Comparison of ENCODE assay signal across 24 mouse cellular contexts in genomic region chr10:75688598-75688997, GRCm38 (mm10).
"Had no signal": no experiment of that assay in that cellular context is flagged by ENCODE, and none has a peak within 500 bp of the region (broad histone marks: within the 10 kb centered on the region; RNA-seq: fewer than 3 reads in every experiment).

No protein-coding gene starts in this region.

- H3K27ac ChIP-seq: gastrocnemius, adult 2 months; heart, adult 2 months; hindbrain, embryonic 10.5 days; hindbrain, embryonic 12.5 days; hindbrain, embryonic 14.5 days; intestine, embryonic 15.5 days; layer of hippocampus, adult 2 months; left cerebral cortex, adult 2 months; limb, embryonic 10.5 days; limb, embryonic 12.5 days; liver, embryonic 13.5 days; liver, embryonic 15.5 days had no signal

- H3K4me3 ChIP-seq: gastrocnemius, adult 2 months; heart, adult 2 months; heart, embryonic 12.5 days; hindbrain, embryonic 10.5 days; hindbrain, embryonic 12.5 days; intestine, embryonic 15.5 days; layer of hippocampus, adult 2 months; left cerebral cortex, adult 2 months; limb, embryonic 10.5 days; limb, embryonic 12.5 days; liver, embryonic 13.5 days; liver, embryonic 15.5 days had no signal

- H3K4me1 ChIP-seq: intestine, embryonic 15.5 days; limb, embryonic 10.5 days had no signal

- DNase-seq: gastrocnemius, adult 2 months; gastrocnemius, postnatal 10 days; gastrocnemius, postnatal 25 days; heart, adult 2 months; heart, postnatal 10 days; heart, postnatal 4 days; kidney, adult 18-20 months; kidney, adult 8-10 months; kidney, postnatal 10 days; kidney, postnatal 25 days; kidney, postnatal 4 days; liver, embryonic 13.5 days had no signal

- H3K9ac ChIP-seq: heart, embryonic 12.5 days; hindbrain, embryonic 12.5 days; hindbrain, embryonic 14.5 days; intestine, embryonic 15.5 days; limb, embryonic 12.5 days; liver, embryonic 13.5 days; liver, embryonic 15.5 days had no signal

- H3K9me3 ChIP-seq: heart, embryonic 12.5 days; hindbrain, embryonic 10.5 days; hindbrain, embryonic 12.5 days; intestine, embryonic 15.5 days; limb, embryonic 10.5 days; limb, embryonic 12.5 days; liver, embryonic 13.5 days; liver, embryonic 15.5 days had no signal

- H3K27me3 ChIP-seq: heart, embryonic 12.5 days; hindbrain, embryonic 12.5 days; intestine, embryonic 15.5 days; limb, embryonic 12.5 days; liver, embryonic 13.5 days; liver, embryonic 15.5 days had no signal

- H3K4me2 ChIP-seq: heart, embryonic 12.5 days; hindbrain, embryonic 12.5 days; hindbrain, embryonic 14.5 days; intestine, embryonic 15.5 days; limb, embryonic 12.5 days; liver, embryonic 13.5 days; liver, embryonic 15.5 days had no signal

- ATAC-seq: hindbrain, embryonic 16.5 days; inflammation-experienced regulatory T-cells, adult 6 months; intestine, embryonic 15.5 days had no signal
